Mouse (Mus musculus) subcutaneous adipose tissue, adult 2 months (tissue): ENCODE results near the gene 1700013G24Rik. TPM values are rescaled to one million over a fixed set of nuclear protein-coding genes. Genes with fewer than 3 reads are reported as not detected.

Experiments
- polyA plus RNA-seq: library from polyadenylated mRNA; depleted of rRNA; stranded (reverse); fragments of >200 nt; gene quantifications from 2 replicates; pipeline ENCODE4 v1.2.3, GENCODE M21; 2012; ENCODE audit warnings: low replicate concordance; rRNA removed

1700013G24Rik gene
- polyA plus RNA-seq: not detected in 2 replicates

GRCm38 (mm10) chr4:137453234-137453767 is at the start of gene 1700013G24Rik:
Gene 1700013G24Rik (plus strand): TSS chr4:137453284.

GRCm38 (mm10) chr4:137409691-137410090 is 43.4 kb upstream of the 1700013G24Rik start, which contains the start of gene Cela3a:
Gene Cela3a (minus strand): TSS chr4:137409791.

GRCm38 (mm10) chr4:137430502-137430901 is 22.6 kb upstream of the 1700013G24Rik start, which contains the start of gene Cela3b:
Gene Cela3b (minus strand): TSS chr4:137430540.

DNA sequence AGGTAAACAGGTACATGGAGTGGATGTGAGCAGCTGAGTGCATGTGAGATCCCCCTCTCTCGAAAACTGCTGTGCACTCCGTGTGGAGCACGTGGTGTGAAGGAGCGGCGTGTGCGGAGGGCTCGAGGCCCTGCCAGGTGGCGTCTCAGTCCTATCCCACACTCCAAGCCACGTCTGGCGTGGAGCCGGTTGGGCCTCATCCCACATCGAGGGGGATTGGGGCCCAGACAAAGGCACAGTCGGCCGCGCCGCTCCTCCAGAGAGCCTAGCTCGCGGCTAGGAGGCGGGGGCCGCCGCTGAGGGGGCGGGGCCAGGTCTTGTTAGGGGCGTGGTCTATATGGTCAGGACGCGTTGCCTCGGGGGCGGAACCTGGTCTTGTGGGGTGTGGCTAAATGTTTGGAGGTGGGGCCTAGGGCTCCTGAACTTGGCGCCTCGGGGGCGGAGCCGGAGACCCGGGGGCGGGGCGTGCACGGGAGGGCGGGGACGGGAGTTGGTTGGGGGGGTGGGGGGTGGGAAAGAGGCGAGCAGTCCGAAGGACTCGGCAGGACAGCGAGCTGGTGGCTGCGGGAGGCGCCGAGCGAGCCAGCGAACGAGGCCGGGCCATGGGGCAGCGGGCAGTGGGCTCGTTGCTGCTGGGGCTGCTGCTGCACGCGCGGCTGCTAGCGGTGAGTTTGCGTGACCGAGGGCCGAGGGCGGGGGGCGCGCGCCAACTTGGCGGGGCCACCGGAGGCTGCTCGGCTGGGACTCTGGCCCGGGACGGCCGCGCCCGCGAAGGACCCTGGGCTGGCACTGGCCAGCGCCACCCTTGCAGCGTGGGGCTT is 15.4 kb downstream of the 1700013G24Rik start, which contains the start of gene Hspg2:
Gene Hspg2, plus strand, starts transcription at position 510 of the 821 bp plus-strand sequence.

Other genes starting within 250 kb of the 1700013G24Rik start
- gene Wnt4, start 175.8 kb upstream of the 1700013G24Rik start, polyA plus RNA-seq: 0.34 and 13.3 TPM in 2 replicates
- gene Cdc42, start 95.6 kb upstream of the 1700013G24Rik start, polyA plus RNA-seq: 156 and 175 TPM in 2 replicates
- not detected in 2 replicates for gene Cela3a, start 43.5 kb upstream of the 1700013G24Rik start, polyA plus RNA-seq
- 0.57 and 0.77 TPM in 2 replicates for gene Cela3b, start 22.7 kb upstream of the 1700013G24Rik start, polyA plus RNA-seq
- gene Hspg2, start 15.5 kb downstream of the 1700013G24Rik start, polyA plus RNA-seq: 117 and 143 TPM in 2 replicates
- gene Ldlrad2, start 121.3 kb downstream of the 1700013G24Rik start, polyA plus RNA-seq: not detected in 2 replicates
- gene Usp48, start 140.5 kb downstream of the 1700013G24Rik start, polyA plus RNA-seq: 59.3 and 88.8 TPM in 2 replicates
- 7.9 and 16.8 TPM in 2 replicates for gene Rap1gap, start 211.4 kb downstream of the 1700013G24Rik start, polyA plus RNA-seq